ENCODE assay signal across 8 mouse cellular contexts in the genomic region with DNA sequence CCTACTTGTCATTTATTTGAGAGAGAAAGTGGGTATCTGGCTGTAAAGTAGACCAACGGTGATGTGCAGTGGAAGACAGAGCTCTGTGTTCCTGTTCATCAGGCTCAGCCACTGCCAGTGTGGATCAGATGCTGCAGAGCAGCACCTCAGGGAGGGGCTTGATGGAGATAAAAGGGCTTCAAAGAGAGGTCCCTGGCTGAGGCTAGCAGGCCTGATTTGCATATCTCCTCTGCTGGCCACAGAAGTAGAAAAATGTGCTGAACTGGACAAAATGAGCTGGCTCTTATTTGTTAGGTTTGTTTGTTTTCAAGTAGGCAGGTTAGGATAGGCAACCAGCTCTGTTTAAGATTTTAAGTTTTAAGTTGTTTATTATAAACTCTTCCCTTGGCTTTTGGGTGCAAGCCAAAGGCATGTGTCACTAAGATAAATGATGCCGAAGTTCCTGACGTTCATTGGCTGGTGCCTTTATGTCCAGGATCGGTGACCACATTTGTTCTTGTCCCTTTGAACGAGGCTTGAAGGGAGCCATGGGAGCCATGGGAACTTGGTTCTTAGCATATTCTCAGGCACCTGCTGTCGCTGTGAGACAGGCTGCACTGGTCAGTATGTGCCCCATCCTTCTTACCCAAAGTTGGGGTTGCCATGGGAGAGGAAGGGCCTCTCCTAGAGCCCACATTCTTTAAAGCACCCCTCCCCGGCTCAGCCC.
A peak's percentile ranks its signal among the peaks of the same experiment; 100 is the strongest.
DNase-seq lines count a peak whose midpoint lies in the region; ATAC-seq lines count a peak whose summit lies in the region.

No protein-coding gene starts in this region.

- 0 out of 2 replicates have a peak, but pooled peaks have one; percentile 37 for ATAC-seq in heart, embryonic 12.5 days (ENCODE audit: insufficient number of reproducible peaks, low FRiP score)
- ATAC-seq in hindbrain, embryonic 16.5 days: peak; percentile 86
- ATAC-seq in midbrain, embryonic 12.5 days (ENCODE audit: low FRiP score, low read depth): peak; percentile 59

- H3K9ac ChIP-seq in heart, embryonic 12.5 days: no peak overlapping the region
- no peak overlapping the region for H3K9ac ChIP-seq in hindbrain, embryonic 16.5 days (ENCODE audit: low read depth, low read length)
- no peak overlapping the region for H3K9ac ChIP-seq in midbrain, embryonic 12.5 days (replicated peaks)

- 39% methylated on average over 7 of the region's 7 CpGs for WGBS in heart, embryonic 12.5 days
- 17% methylated on average over 7 of the region's 7 CpGs for WGBS in hindbrain, embryonic 16.5 days
- 50% methylated on average over 7 of the region's 7 CpGs for WGBS in midbrain, embryonic 12.5 days

- no peaks in the 10 kb centered on the region for H3K27me3 ChIP-seq in heart, embryonic 12.5 days (replicated peaks)
- H3K27me3 ChIP-seq in hindbrain, embryonic 16.5 days (replicated peaks; ENCODE audit: control insufficient read depth, insufficient read depth, low read length): no peaks in the 10 kb centered on the region
- no peaks in the 10 kb centered on the region for H3K27me3 ChIP-seq in midbrain, embryonic 12.5 days

- H3K36me3 ChIP-seq in heart, embryonic 12.5 days: no peaks in the 10 kb centered on the region
- H3K36me3 ChIP-seq in hindbrain, embryonic 16.5 days (ENCODE audit: control insufficient read depth, insufficient read depth, low read length): no peaks in the 10 kb centered on the region
- H3K36me3 ChIP-seq in midbrain, embryonic 12.5 days: no peaks in the 10 kb centered on the region; the same call in 1 of the 2 replicates

- peaks cover 36% of the 10 kb centered on the region for H3K4me1 ChIP-seq in heart, embryonic 12.5 days (replicated peaks)
- H3K4me1 ChIP-seq in hindbrain, embryonic 16.5 days (ENCODE audit: control insufficient read depth, insufficient read depth, low read depth, low read length): peaks cover 39% of the 10 kb centered on the region
- H3K4me1 ChIP-seq in midbrain, embryonic 12.5 days: peaks cover 30% of the 10 kb centered on the region

- no peaks in the 10 kb centered on the region for H3K9me3 ChIP-seq in heart, embryonic 12.5 days (replicated peaks)
- no peaks in the 10 kb centered on the region for H3K9me3 ChIP-seq in hindbrain, embryonic 16.5 days (ENCODE audit: control insufficient read depth, low read length)
- no peaks in the 10 kb centered on the region for H3K9me3 ChIP-seq in midbrain, embryonic 12.5 days

- intact Hi-C loops in heart, postnatal 10 days (cut with DNase I): no loop called here

- H3K4me3 ChIP-seq in heart, embryonic 12.5 days: no peak overlapping the region
- no peak overlapping the region for H3K4me3 ChIP-seq in hindbrain, embryonic 16.5 days (ENCODE audit: low read length)
- H3K4me3 ChIP-seq in midbrain, embryonic 12.5 days: no peak overlapping the region

- no peak for DNase-seq in heart, adult 18-20 months
- peak; percentile 27 for DNase-seq in adrenal gland, postnatal 14 days
- DNase-seq in heart, adult 8-10 months (ENCODE audit: low spot score): no peak
- DNase-seq in heart, postnatal 10 days: no peak
- no peak for DNase-seq in testis, postnatal 10 days (ENCODE audit: low spot score)

- H3K4me2 ChIP-seq in heart, embryonic 12.5 days: no peak overlapping the region
- H3K4me2 ChIP-seq in hindbrain, embryonic 16.5 days (ENCODE audit: low read length): no peak overlapping the region
- H3K4me2 ChIP-seq in midbrain, embryonic 12.5 days (replicated peaks): no peak overlapping the region

- H3K27ac ChIP-seq in heart, embryonic 12.5 days (ENCODE audit: poor library complexity, severe bottlenecking): no peak overlapping the region
- H3K27ac ChIP-seq in hindbrain, embryonic 16.5 days (ENCODE audit: low read depth, low read length): peak overlapping the region; percentile 73
- peak overlapping the region; percentile 46 for H3K27ac ChIP-seq in midbrain, embryonic 12.5 days (replicated peaks)
